Mouse (Mus musculus) heart, adult 2 months (tissue): ENCODE measurements around the gene Cpb1.

Experiments
- CTCF ChIP-seq: fragments of 200-600 bp; IDR thresholded peaks from 2 replicates; pipeline ENCODE4 v1.8.1; 2022; ENCODE audit warnings: antibody characterized with exemption, mild to moderate bottlenecking, moderate library complexity
- EP300 ChIP-seq: fragments of 200-500 bp; IDR thresholded peaks from 2 replicates; pipeline ENCODE4 v1.6.1; 2011; ENCODE audit warnings: low read depth, low read length, control low read depth; ENCODE audit not compliant: insufficient read depth
- POLR2A ChIP-seq: fragments of 200-500 bp; IDR thresholded peaks from 2 replicates; pipeline ENCODE4 v1.6.1; 2011; ENCODE audit warnings: mild to moderate bottlenecking, low read depth, low read length, control low read depth; ENCODE audit not compliant: insufficient read depth

GRCm38 (mm10) chr3:20225429-20225828 lies 50.1 kb downstream of the Cpb1 start:
- TF ChIP-seq CTCF (no peak), POLR2A (no peak), EP300 (no peak)
